Mouse (Mus musculus) adrenal gland, postnatal 14 days (tissue): ENCODE measurements around the gene Gpr34. TPM values are rescaled to one million over a fixed set of nuclear protein-coding genes. Genes with fewer than 3 reads are reported as not detected.

Experiments
- DNase-seq: peaks from one replicate; pipeline ENCODE4 v3.0.0; 2021; ENCODE audit warnings: mixed read lengths
- microRNA-seq, 2 experiments: library from miRNA; unstranded; fragments of <30 nt; microRNA quantifications; one replicate each; pipeline ENCODE4 v1.2.0; 2021
- total RNA-seq: library from RNA; stranded (reverse); gene quantifications from 2 replicates; pipeline ENCODE4 v1.2.3, GENCODE M21; 2021

Gpr34 gene
- total RNA-seq, 1 experiment from 2014 or later = 0.74 TPM

- no peak for DNase-seq
Measured at GRCm38 (mm10) chrX:13670342-13670741, 38.5 kb downstream of the Gpr34 start.

GRCm38 (mm10) chrX:13673001-13673400 is 41.1 kb downstream of the Gpr34 start:
- DNase-seq = no peak

GRCm38 (mm10) chrX:13681748-13682147 is 49.9 kb downstream of the Gpr34 start:
- no peak for DNase-seq

GRCm38 (mm10) chrX:13686589-13686988 is 54.7 kb downstream of the Gpr34 start:
- DNase-seq = no peak

- no peak for DNase-seq
Measured at GRCm38 (mm10) chrX:13688356-13688755, 56.5 kb downstream of the Gpr34 start.

Small RNA genes lying within 50 kb of the gene (microRNA-seq; reads per million reads assigned to microRNA genes)
- 0 reads per million in 2 experiments for gene Gm25246

Other genes with a start within 250 kb of the Gpr34 start
- gene Nyx, start 166.0 kb upstream of the Gpr34 start, total RNA-seq = 0.19 and 0.37 TPM in 2 replicates
- gene Gpr82, start 29.3 kb downstream of the Gpr34 start, total RNA-seq = not detected in 2 replicates
- 27.9 and 32.2 TPM in 2 replicates for gene Cask, start 219.3 kb downstream of the Gpr34 start, total RNA-seq